Mouse (Mus musculus) testis, postnatal 10 days (tissue): ENCODE measurements around the gene Ube2l6.

ENCODE experiments used
- DNase-seq: peaks from one replicate; pipeline ENCODE4 v3.0.0; 2021; ENCODE audit warnings: low spot score

The Ube2l6 gene

DNA sequence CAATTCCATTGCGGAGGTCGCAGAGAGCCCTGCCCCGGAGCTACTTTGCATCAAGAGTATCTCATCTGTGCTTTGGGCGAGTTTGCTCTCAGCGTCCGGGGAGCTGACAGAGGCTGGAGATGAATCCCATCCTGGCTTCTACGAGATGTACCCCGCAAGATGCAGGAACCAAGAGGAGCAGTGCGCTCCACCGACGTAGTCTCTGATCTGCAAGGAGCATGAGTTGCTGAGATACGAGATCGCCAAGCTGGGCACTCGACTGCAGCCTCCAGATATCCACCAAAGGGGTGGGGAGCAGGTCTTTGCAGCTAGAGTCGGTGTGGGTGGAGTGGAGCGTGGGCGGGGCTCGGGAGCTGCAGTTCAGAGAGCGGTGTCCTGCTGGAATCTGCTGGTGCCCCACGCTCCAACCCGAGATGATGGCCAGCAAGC is at the start of gene Ube2l6:
Gene Ube2l6, plus strand, starts transcription at position 336 of the 429 bp plus-strand sequence.
- DNase-seq, result peak; percentile 85

DNA sequence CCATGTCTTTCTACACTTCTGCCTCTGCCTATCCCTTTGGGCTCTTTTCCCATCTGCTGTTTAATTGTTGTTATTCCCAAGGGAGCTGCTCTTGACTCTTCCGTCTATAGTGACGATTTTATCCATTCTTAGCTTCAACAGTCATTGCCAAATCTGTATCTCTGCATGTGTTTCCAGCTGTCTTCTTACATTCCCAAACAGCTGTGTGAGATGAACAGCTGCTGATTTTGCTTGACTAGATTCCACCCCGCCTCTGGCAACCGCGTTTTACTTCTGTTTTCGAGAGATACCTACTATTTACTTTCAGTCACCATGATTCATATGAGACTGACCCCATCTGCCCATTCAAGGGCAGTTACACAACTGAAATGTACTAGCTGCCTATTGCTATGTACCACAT is 48.5 kb upstream of the Ube2l6 start:
- DNase-seq, result no peak

DNA sequence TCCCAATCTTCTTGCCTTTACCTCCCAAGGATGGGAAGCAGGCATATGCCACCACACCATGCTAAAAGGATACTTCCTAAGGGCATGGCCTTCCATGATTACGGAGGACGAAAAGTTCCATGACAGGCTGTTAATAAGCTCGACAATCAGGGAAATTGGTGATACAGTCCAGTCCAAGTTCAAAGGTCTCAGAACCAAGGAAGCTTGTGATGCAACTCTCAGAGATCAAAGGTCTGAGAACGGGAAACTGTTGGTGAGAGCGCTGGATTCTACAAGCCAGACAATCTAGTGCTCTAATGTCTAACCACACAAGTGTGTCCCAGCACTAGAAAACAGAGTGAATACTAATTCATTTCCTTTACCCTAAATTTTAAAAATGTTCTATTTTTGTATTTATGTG is 42.4 kb upstream of the Ube2l6 start:
- DNase-seq, result no peak

- DNase-seq, result no peak
Observed at GRCm38 (mm10) chr2:84757026-84757682, 41.5 kb upstream of the Ube2l6 start.

DNA sequence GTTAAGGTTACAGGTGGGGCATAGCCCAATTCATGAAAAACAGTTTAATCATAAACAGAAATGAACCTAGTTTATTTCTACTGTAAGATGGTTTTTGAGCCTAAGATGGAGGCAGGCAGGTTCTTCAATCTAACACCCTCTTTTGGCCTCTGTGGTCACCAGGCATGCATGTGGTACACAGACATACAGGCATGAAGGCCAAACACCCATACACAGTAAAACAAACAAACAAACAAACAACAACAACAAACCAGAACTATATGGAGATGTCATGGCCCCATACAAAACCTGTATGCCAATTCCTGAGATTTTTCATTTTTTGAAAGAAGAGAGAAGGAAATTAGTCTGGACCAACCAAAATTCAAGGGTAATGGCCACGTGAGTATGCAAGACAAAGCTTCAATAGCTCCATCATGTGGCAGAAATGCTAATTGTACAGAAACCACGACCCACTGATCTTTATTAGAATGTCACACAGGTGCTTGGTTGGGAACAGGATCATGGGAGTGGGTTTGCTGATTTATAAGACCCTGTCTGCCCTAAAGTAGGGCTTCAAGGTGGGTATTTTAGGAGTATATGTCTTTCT is 40.0 kb upstream of the Ube2l6 start:
- DNase-seq, result no peak

DNA sequence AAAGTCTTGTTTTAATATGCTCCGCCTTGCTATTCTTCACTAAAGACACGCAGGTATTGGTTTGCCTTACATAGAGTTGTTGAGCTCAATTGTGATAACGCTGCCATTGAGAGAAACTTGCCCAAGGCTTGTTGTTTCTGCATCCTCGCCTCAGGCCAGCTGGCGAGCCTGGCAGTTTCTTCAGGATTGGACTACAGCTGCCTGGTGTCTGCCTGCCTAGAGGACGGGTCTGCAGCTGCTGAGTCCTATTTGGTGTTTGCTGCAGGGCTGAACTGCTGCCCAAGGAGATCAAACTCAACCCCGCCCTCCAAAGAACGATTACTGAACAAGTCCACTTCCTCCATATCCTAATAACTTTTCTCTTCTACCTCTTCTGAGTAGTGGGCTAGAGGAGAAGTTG is 37.9 kb upstream of the Ube2l6 start:
- DNase-seq, result no peak

DNA sequence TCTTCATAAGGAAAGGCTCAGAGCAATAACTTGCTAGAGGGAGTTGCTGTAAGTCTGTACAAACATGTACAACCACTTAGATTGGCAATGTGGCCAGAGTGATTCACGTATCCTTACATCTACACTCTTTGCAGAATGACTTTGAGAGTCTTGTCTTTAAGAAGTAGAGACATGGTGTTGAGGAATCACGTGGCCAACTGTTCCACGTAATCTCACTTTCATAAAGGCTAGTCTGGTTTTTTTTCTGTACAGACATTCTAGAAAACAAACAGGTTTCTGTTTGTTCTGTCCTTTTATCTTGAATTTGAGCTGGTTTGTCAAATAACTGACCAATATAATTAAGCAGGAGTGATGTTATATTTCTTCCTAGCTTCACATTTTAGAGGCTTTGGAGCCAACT is 37.3 kb upstream of the Ube2l6 start:
- no peak for DNase-seq

DNA sequence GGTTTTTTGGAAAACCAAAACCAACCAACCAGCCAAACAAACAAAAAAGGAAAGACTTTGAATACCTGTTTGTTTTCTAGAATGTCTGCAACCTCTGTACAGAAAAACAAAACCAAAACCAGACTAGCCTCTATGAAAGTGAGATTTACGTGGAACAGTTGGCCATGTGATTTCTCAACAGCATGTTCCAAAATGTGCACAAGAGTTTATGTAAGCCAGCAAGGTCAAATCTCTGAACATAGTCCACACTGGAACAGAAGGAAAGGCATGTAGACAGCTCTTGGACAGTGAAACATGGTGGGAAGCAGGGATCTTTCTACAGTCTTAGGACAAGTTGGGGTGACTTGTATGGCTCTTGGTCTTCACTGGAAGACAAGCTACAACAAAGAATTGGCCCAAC is 36.8 kb upstream of the Ube2l6 start:
- DNase-seq, result no peak

DNA sequence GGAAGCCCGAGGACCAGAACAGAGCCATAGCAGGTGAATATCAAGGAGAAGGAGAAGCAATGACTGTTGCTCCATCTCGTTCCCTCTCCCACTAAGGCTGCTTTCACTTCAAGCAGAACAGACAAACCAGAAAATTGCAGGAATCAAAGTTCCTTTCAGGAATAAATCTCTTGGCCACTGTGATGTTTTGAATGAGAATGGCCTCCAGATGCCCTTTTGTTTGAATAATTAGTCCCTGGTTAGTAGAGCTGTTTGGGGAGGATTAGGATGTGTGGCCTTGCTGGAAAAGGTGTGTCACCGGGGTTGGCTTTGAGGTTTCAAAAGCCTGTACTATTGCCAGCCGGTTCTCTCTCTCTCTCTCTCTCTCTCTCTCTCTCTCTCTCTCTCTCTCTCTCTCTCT is 36.3 kb upstream of the Ube2l6 start:
- DNase-seq, result no peak

GRCm38 (mm10) chr2:84762818-84763217 is 35.8 kb upstream of the Ube2l6 start:
- DNase-seq, result no peak

GRCm38 (mm10) chr2:84770501-84770900 is 28.1 kb upstream of the Ube2l6 start:
- no peak for DNase-seq

GRCm38 (mm10) chr2:84772454-84772853 is 26.2 kb upstream of the Ube2l6 start:
- DNase-seq, result no peak

DNA sequence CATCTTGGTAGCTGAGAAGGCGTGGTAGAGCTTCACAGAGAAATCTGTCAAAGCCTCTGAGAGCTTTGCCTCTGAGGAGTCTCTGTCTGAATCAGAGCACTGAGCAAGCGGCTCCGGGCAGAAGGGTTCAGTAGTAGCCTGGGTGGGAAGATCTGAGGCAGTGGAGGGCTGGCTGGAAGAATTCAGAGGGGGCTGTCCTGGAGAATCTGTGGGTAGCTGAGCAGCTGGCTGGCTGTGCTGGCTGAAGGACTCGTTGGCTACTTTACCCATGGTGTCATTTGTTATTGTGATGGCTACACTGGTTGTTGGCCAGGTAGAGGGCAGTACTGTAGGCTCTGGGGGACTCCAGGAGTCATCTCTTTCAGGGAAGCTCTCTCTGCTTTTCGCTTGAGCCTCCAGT is 25.4 kb upstream of the Ube2l6 start:
- DNase-seq, result no peak

- peak; percentile 81 for DNase-seq
Observed at GRCm38 (mm10) chr2:84774751-84775150, 23.9 kb upstream of the Ube2l6 start.

- no peak for DNase-seq
Observed at GRCm38 (mm10) chr2:84775241-84775640, 23.4 kb upstream of the Ube2l6 start, which contains the start of gene Serping1. Serping1 (minus strand) TSS chr2:84775444.

DNA sequence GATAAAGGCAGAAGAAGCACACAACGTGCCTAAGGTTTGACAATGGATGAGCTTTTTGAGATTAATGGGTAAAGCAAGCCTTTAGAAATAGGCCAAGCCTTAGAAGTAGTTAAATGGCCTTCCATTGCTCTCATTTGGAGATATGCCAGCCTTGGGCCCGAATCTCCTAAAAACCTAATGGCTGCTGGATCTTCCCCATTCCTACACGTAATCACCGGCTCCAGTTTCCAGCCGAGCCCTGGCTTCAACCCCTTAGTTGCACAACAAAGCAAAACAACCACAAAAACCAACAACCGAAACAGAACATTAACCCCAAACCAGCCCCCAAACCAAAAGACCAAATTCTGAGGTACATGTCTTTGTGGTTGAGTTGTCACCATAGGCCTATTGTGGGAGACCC is 23.0 kb upstream of the Ube2l6 start:
- no peak for DNase-seq

DNA sequence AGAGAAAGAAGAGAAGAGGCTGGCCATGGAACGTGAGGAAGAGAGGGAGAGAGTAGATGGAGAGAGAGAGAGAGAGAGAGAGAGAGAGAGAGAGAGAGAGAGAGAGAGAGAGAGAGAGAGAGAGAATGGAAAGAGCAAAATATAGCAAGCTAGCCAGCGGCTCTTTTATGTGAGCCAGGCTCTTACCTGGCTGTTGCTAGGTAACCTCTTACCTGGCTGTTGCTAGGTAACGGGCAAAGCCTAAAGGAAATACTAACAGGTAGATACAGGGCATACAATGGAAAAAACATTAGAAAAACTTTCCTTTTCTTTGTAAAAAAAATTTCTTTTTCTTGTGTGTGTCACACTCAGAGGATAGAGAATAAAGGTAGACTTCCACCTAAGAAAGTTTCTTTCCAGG is 20.9 kb upstream of the Ube2l6 start:
- DNase-seq, result no peak

- DNase-seq, result no peak
Observed at GRCm38 (mm10) chr2:84779210-84779609, 19.4 kb upstream of the Ube2l6 start.

GRCm38 (mm10) chr2:84783315-84783714 is 15.3 kb upstream of the Ube2l6 start:
- DNase-seq, result no peak

DNA sequence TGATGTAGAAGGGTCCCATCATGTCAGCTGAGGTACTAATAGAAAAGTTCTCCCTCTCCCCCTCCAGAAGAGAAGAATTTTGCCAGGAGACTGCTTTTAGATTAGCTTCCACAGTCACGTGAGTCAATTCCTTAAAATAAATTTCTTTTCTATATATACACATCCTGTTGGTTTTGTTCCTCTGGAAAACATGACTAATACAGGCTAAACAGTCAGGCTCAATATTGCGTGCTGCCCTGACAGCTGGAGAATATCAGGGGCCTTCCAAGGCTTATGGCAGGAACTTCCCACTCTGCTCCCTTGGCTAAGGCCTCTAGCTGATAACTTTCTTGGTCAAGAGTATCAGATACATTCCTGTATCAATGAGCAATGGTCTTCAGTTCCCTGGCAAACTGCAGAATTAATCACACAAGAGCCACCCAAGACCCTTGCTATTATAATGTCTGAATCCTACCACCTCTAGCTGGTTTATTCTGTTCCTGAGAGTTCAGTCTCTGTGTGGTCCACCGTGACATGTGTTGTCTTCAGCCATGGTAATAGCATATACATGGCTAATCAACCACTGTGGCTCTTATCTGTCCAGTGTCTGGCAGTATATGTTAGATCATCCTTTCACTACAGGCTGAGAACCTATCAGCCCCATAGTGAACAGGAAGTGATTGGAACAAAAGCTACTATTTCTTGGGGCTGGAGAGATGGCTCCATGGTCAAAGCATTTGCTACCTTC is 14.6 kb upstream of the Ube2l6 start:
- DNase-seq, result no peak

DNA sequence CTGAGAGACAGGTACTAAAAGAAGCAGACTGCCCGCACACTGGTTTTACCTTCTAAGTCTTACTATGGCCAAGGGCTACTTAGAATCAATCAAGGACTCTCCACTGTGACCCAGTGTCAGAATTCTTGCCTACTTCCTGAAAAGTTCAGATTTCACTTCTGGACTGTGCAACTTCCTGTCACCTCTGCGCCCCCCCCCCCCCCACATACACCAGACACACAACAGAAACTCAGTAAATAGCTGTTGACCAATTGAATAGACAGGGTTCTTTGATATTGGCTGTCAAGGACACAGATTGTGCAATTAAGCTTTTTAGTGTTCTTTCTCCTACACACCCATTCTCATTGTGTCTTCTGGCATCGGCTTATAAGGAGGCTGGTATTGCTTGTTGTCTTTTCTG is 10.3 kb upstream of the Ube2l6 start:
- no peak for DNase-seq

DNA sequence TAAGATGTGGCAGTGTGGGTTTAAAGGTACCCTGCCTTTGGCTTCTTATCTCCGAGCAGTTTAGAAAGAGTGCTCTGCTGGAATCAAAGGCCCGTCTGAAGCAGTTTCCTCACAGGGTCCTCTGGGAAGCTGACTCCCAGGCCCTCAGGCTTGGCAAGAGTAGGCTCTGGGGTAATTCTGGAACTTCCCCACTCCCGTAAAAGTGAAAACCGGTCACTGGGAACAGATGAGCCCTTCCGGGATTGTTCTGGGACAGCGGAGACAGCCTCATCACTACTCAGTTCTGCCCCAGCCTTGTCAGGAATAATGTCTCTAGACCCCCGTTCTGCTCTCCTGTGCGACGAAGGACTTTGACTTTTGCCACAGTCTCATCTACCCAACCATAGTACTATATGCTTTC is 8.2 kb upstream of the Ube2l6 start:
- no peak for DNase-seq

DNA sequence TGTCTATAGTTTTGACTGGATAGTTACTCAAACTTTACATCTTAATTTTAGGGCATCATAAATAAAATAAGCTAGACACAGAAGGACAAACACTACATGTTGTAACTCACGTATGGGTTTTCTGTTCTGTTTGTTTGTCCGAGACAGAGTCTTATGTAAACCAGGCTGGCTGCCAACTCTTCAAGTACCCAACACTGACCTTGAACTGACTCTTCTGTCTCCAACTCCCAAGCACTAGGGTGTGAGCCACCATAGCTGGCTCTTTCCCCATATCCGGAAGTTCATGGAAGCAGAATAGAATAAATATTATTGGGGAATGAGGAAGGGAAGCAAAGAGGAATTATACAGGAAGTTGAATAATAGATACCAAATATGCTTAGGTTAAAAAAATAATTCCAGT is 6.1 kb upstream of the Ube2l6 start:
- no peak for DNase-seq
